Comparison of ENCODE assay signal across 12 mouse cellular contexts in the genomic region with DNA sequence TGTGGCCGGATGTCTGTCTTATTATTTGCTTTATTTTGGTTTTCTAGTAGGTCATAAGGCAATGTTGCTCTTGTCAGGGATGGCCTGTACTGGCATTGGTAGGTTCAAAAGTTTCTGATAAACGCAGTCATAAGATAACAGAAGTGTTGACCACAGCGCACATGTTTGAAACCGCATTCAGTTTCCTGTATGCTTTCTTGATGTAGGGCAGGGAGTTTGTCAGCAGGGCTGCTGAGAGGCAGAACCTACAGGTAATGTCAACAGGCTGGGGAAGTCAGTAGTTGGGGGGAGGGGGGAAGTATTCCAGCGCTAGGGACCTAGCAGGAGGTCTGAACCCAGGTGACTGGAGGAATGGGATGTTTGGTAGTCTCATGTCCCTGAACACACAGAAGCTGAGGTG. TPM values are rescaled to one million over a fixed set of nuclear protein-coding genes. Genes with fewer than 3 reads are reported as not detected.
DNase-seq lines count a peak whose midpoint lies in the region; ATAC-seq and TF ChIP-seq lines count a peak whose summit lies in the region.
"Had no signal": no experiment of that assay in that cellular context is flagged by ENCODE, and none has a peak within 500 bp of the region (broad histone marks: within the 10 kb centered on the region; RNA-seq: fewer than 3 reads in every experiment).

No protein-coding gene starts in this region.

- no peak overlapping the region for H3K9ac ChIP-seq in lung, embryonic 16.5 days (ENCODE audit: low read length)
- H3K9ac ChIP-seq in liver, postnatal 0 days (replicated peaks): peak overlapping the region; percentile 34; the same call in 1 of the 2 replicates

- no peak for ATAC-seq in lung, embryonic 16.5 days (ENCODE audit: low read depth)
- peak; percentile 22; the same call in 1 of the 2 replicates for ATAC-seq in erythroblast, adult 5-6 weeks (replicated peaks; ENCODE audit: low FRiP score, poor library complexity, severe bottlenecking)
- ATAC-seq in liver, postnatal 0 days: peak; percentile 81

- peak overlapping the region; percentile 2; the same call in 1 of the 2 replicates for H3K27ac ChIP-seq in lung, embryonic 16.5 days (ENCODE audit: low read length)
- peak overlapping the region; percentile 97 for H3K27ac ChIP-seq in liver, postnatal 0 days (ENCODE audit: low read depth)
- peak overlapping the region; percentile 78 for H3K27ac ChIP-seq in thymus, adult 2 months (ENCODE audit: control insufficient read depth, insufficient read depth, low read length)
- H3K27ac ChIP-seq: limb, embryonic 10.5 days had no signal

- H3K27me3 ChIP-seq in lung, embryonic 16.5 days (ENCODE audit: control insufficient read depth, insufficient read depth, low read depth, low read length): no peaks in the 10 kb centered on the region
- H3K27me3 ChIP-seq in liver, postnatal 0 days (ENCODE audit: insufficient read depth, low read length): no peaks in the 10 kb centered on the region
- no peaks in the 10 kb centered on the region for H3K27me3 ChIP-seq in thymus, adult 2 months (ENCODE audit: control insufficient read depth, insufficient read depth, low read length)

- no peak overlapping the region for H3K4me2 ChIP-seq in lung, embryonic 16.5 days (ENCODE audit: low read depth, low read length)
- peak overlapping the region; percentile 35 for H3K4me2 ChIP-seq in liver, postnatal 0 days (ENCODE audit: low read depth, low read length)

- no peak for TF ChIP-seq CTCF in lung, adult 2 months (IDR thresholded peaks at IDR 0.05; ENCODE audit: insufficient read depth, low read length)
- no peak for TF ChIP-seq CTCF in liver, postnatal 0 days (IDR thresholded peaks at IDR 0.05; ENCODE audit: low read depth)
- TF ChIP-seq CTCF in thymus, adult 2 months (IDR thresholded peaks at IDR 0.05; ENCODE audit: borderline replicate concordance, control insufficient read depth, extremely low read depth, insufficient read depth, low read length, poor library complexity): no peak

- no peaks in the 10 kb centered on the region for H3K36me3 ChIP-seq in lung, embryonic 16.5 days (ENCODE audit: control insufficient read depth, insufficient read depth, low read length)
- H3K36me3 ChIP-seq in liver, postnatal 0 days (replicated peaks; ENCODE audit: insufficient read depth, low read length): no peaks in the 10 kb centered on the region
- no peaks in the 10 kb centered on the region for H3K36me3 ChIP-seq in thymus, adult 2 months (ENCODE audit: control insufficient read depth, insufficient read depth, low read length)
- H3K36me3 ChIP-seq: limb, embryonic 10.5 days had no signal

- TF ChIP-seq POLR2A in lung, adult 2 months (IDR thresholded peaks at IDR 0.05; ENCODE audit: borderline replicate concordance, extremely low read depth, low read depth, low read length): no peak
- TF ChIP-seq POLR2A in thymus, adult 2 months (IDR thresholded peaks at IDR 0.05; ENCODE audit: control insufficient read depth, extremely low read depth, insufficient read depth, low read length, poor library complexity): no peak

- no peaks in the 10 kb centered on the region for H3K9me3 ChIP-seq in lung, embryonic 16.5 days (ENCODE audit: control insufficient read depth, low read length)
- H3K9me3 ChIP-seq in liver, postnatal 0 days (ENCODE audit: low read length): no peaks in the 10 kb centered on the region
- H3K9me3 ChIP-seq: limb, embryonic 10.5 days had no signal

- peaks cover 5% of the 10 kb centered on the region; the same call in 1 of the 2 replicates for H3K4me1 ChIP-seq in lung, embryonic 16.5 days (replicated peaks; ENCODE audit: control insufficient read depth, insufficient read depth, low read length)
- no peaks in the 10 kb centered on the region; the same call in 1 of the 2 replicates for H3K4me1 ChIP-seq in lung, adult 2 months (ENCODE audit: control insufficient read depth, insufficient read depth, low read length)
- H3K4me1 ChIP-seq in liver, postnatal 0 days (ENCODE audit: insufficient read depth): peaks cover 18% of the 10 kb centered on the region
- H3K4me1 ChIP-seq in thymus, adult 2 months (replicated peaks; ENCODE audit: control insufficient read depth, insufficient read depth, low read length): peaks cover 22% of the 10 kb centered on the region

- 26% methylated on average over 5 of the region's 5 CpGs for WGBS in lung, embryonic 16.5 days
- WGBS in lung, adult 2 months: 50% methylated on average over 5 of the region's 5 CpGs
- 7% methylated on average over 5 of the region's 5 CpGs for WGBS in liver, postnatal 0 days (ENCODE audit: insufficient replicate concordance)
- 7% methylated on average over 5 of the region's 5 CpGs for WGBS in thymus, adult 2 months

- no peak for DNase-seq in lung, adult 2 months
- DNase-seq in liver, postnatal 0 days: peak; percentile 35
- peak; percentile 51 for DNase-seq in thymus, adult 2 months
- DNase-seq in adrenal gland, adult 18-20 months (ENCODE audit: low spot score in 2 of 2): no peak
- no peak for DNase-seq in right cerebral cortex, postnatal 14 days
- no peak for DNase-seq in embryo, embryonic 9.5 days (ENCODE audit: extremely low spot score)
- DNase-seq: adrenal gland, postnatal 36 days; cerebellum, postnatal 10 days had no signal

- TF ChIP-seq EP300 in liver, postnatal 0 days (IDR thresholded peaks at IDR 0.05; ENCODE audit: low read depth): no peak

- no peak overlapping the region for H3K4me3 ChIP-seq in lung, embryonic 16.5 days (ENCODE audit: low read length)
- H3K4me3 ChIP-seq in lung, adult 2 months (replicated peaks; ENCODE audit: extremely low read depth, low read depth, low read length): no peak overlapping the region
- H3K4me3 ChIP-seq in liver, postnatal 0 days (ENCODE audit: low read depth, low read length): no peak overlapping the region
- no peak overlapping the region for H3K4me3 ChIP-seq in thymus, adult 2 months (ENCODE audit: control insufficient read depth, insufficient read depth, low read length)
- H3K4me3 ChIP-seq: limb, embryonic 10.5 days; myocyte had no signal

RNA-seq across cellular contexts. Expression of a gene that starts 20.8 kb away (rescaled TPM):
- polyA plus RNA-seq in lung, embryonic 16.5 days (2015; fragmentation: Nextera tagmentation; extraction: Ambion mirVana): 4.6 and 4.8 TPM in 2 replicates
- 6.3 and 7.3 TPM in 2 replicates for polyA plus RNA-seq in lung, adult 2 months (2012; rRNA removed)
- total RNA-seq in erythroblast, adult 5-6 weeks (2015; ENCODE audit: low replicate concordance): 4.2 and 9.2 TPM in 2 replicates
- 7.1 and 17.3 TPM in 2 replicates for total RNA-seq in erythroblast, adult 5-6 weeks (2017; ENCODE audit: low replicate concordance)
- 1.3 and 1.5 TPM in 2 replicates for polyA plus RNA-seq in liver, postnatal 0 days (2015; fragmentation: Nextera tagmentation; extraction: Ambion mirVana)
- 21.8 and 27.3 TPM in 2 replicates for polyA plus RNA-seq in thymus, adult 2 months (2012; rRNA removed)
- total RNA-seq in adrenal gland, adult 18-20 months (2021): 1 to 10 TPM; 7.5 to 9.2 TPM

Comparison
In these comparisons a context has a peak if more than half of its experiments do, and no peak if none do; other contexts are left out.
1. H3K27ac ChIP-seq: peak in every context shown above with its lines; median percentile 97 in liver, postnatal 0 days; 78 in thymus, adult 2 months; 2 in lung, embryonic 16.5 days.
2. DNase-seq: peak in liver, postnatal 0 days (single experiment) and thymus, adult 2 months (single experiment); none in lung, adult 2 months (single experiment), adrenal gland, adult 18-20 months (0 of 2), right cerebral cortex, postnatal 14 days (single experiment) and embryo, embryonic 9.5 days (single experiment).